Mouse (Mus musculus) 416B (cell line): ENCODE measurements around the gene Fam71f1.
"Not testable (repeated sequence)": the region's sequence is repeated elsewhere in the genome, so short reads cannot be mapped to it uniquely, and the experiment has no call there.

Experiments used
- DNase-seq: peaks from one replicate; pipeline ENCODE4 v3.0.0; 2011; ENCODE audit warnings: low read depth

Fam71f1 gene

GRCm38 (mm10) chr6:29329514-29329913 lies 10.6 kb downstream of the Fam71f1 start:
- no peak for DNase-seq

DNA sequence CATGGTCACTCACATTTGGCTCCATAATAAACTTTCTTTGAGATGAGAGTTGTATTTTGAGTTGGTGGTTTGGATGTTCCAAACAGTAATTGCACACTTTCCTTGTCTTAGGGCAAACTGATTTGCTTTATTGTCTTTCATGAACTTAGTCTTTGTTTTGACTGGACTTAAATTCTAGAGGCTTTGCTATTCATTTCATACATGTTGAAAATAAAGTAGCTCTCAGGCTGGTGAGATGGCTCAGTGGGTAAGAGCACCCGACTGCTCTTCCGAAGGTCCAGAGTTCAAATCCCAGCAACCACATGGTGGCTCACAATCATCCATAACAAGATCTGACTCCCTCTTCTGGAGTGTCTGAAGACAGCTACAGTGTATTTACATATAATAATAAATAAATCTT lies 27.6 kb downstream of the Fam71f1 start:
- not testable (repeated sequence) for DNase-seq

GRCm38 (mm10) chr6:29347189-29347588 lies 28.2 kb downstream of the Fam71f1 start:
- peak; percentile 17 for DNase-seq

GRCm38 (mm10) chr6:29347665-29348370 lies 28.9 kb downstream of the Fam71f1 start, which contains the start of gene Calu:
TSS of gene Calu (plus strand) at chr6:29348069.
- peak; percentile 98 for DNase-seq

GRCm38 (mm10) chr6:29348371-29348724 lies 29.4 kb downstream of the Fam71f1 start:
- no peak for DNase-seq

GRCm38 (mm10) chr6:29351613-29352012 lies 32.7 kb downstream of the Fam71f1 start:
- peak; percentile 42 for DNase-seq

DNA sequence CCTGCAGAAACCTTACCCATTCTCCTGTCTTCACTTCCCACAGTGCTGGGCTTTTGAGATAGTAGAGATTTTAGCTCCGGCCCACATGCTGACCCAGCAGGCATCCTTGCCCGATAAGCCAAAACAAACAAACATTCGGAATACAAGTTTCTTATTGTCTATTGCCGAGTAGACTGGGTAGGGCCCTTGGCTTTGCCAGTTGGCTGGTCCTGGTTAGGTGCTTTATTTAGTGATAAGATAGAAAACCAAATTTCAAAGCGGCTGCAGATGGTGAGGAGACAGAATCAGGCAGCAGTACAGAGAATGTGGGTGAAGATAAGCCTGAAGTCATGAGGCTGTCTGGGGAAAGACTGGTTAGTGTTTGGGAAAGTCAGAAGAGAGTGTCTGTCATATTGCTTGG lies 33.9 kb downstream of the Fam71f1 start:
- DNase-seq = no peak

DNA sequence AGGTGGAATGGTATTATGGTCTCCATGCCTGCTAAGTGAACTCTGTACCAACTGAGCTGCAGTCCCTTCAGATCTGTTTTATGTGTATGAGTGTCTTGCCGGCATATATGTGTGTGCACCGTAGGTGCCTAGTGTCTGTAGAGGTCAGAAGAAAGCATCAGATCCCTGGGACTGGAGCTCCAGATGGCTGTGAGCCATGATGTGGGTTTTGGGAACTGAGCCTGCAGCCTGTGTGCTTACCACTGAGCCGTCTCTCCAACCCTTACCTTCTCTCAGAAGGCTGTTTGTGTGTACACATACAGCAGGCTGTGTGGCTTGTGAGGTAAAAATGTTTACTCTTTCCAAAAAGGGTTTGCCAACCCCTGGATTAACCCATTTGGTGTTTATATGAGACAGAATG lies 40.4 kb downstream of the Fam71f1 start:
- no peak for DNase-seq

GRCm38 (mm10) chr6:29360211-29360610 lies 41.3 kb downstream of the Fam71f1 start:
- no peak for DNase-seq

DNA sequence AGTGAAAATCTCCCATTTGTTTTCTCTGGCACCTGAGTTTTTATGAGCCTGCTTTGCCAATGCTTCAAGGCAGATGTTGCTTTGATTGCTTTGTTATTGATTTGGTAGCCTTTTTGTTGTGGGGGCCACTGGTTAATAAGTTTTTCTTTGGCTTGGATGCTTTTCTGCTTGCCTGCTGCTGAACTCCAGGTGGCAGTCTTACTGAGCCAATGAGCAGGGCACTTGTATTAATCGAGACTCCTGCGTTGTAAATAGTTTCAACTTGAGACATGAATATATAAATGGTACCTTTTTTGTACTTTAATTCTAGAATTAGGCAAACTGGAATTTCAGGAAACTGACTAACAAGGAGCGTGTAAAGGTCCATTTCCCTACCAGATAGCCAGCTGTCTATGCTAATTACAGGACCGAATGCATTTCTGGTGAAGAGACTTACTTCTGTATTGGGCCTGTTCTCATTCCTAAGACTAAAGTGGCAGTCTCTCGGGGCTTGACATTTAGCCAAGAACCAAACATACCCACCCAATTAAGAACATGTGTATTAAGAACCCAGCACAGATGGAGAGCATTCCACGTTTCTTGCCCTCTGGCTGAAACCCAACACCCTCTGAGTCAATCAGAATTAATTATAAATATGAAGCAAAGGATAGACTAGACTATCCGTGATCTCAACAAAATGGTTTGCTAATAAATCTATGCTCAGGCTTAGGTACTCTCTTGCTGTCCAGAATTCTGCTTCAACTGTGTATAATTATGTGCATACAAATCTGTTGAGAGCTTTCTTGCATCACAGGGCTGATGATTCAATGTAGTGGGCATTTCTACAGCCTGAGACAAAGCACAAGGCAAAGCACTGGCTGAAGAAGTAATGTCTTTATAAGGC lies 43.5 kb downstream of the Fam71f1 start:
- no peak for DNase-seq

GRCm38 (mm10) chr6:29363129-29363515 lies 44.2 kb downstream of the Fam71f1 start:
- no peak for DNase-seq

- peak; percentile 50 for DNase-seq
Observed at GRCm38 (mm10) chr6:29365277-29365676, 46.3 kb downstream of the Fam71f1 start.

DNA sequence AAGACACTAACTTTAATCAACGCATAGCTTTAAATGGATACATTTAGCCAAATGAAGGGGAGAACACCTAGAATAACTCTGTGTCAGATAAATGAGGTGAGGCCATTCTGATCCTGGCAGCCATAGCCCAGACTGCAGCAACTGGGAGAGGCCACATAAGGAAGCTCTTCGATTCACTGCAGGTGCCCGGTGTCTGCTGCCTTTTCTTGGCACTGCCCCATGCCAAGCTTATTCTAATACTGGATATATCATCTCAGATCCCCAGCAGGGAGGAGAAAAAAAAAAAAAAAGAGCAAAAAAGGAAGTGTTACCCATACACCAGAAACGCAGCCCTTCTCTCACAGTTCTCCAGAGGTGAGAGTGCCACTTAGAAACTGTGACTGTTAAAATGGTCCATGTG lies 58.4 kb downstream of the Fam71f1 start:
- DNase-seq = no peak

DNA sequence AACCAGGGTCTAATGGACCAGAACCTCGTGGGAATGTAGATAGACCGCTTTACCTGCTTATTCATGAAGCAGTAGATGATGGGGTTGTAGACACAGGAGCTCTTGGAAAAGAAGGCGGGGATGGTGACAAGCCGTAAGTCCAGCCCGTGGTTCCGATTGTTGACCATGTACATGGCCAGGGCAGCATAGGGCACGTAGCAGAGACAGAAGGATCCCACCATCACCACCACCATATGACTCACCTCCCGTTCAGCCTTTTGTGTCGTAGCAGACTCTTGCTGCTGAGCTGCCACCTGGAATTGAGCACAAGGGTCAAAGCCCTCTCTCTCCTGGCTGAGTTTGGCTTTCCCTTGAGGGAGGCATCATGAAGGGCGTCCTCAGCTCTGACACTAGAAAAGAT lies 59.7 kb downstream of the Fam71f1 start:
- no peak for DNase-seq

GRCm38 (mm10) chr6:29379954-29380353 lies 61.0 kb downstream of the Fam71f1 start:
- no peak for DNase-seq

DNA sequence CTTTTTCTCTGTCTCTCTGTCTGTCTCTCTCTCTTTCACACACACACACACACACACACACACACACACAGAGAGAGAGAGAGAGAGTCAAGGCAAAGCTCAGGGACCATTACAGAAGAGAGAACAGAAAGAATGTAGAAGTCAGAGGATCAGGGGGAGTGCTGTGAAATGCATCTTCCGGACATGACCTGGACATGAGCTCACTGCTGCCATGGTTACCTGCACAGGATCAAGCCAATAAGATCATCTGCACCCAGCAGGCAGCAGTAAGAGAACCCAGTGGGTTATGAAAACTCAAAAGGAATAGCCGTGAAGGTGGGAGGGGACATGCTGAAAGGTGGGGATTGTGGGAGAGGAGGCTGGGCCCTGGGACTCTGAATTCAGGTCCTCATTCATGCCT lies 63.5 kb downstream of the Fam71f1 start:
- DNase-seq = no peak
